Mouse (Mus musculus): ENCODE data around the gene Lyve1.
A peak's percentile ranks its signal among the peaks of the same experiment; 100 is the strongest.

The Lyve1 gene

GRCm38 (mm10) chr7:110853611-110854010 lies 9.4 kb downstream of the Lyve1 start:
- DNase-seq (ENCODE audit: low spot score in 2 of 2), result no peak

- DNase-seq (ENCODE audit: low spot score in 2 of 2), result no peak
Measured at GRCm38 (mm10) chr7:110851541-110852203, 11.4 kb downstream of the Lyve1 start.

GRCm38 (mm10) chr7:110848371-110848770 lies 14.7 kb downstream of the Lyve1 start:
- no peak for DNase-seq (ENCODE audit: low spot score in 2 of 2)

DNA sequence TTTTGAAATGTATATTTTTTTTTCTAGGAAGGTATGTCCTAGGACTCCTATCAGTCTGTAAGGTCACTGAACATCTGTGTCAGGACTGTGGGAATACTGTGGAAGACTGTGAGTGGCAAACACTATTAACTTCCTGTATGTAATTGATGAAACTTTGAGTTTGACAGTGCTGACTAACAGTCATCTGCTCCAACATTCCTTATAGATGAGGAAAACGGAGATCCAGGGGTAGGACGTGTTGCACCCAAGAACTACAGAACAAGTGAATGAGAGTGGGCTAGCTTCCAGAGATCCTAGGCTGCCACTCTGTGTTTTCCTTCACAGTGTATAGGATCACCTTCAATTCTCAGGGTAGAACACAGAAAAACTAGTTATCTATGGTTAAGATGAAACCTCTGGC lies 15.7 kb downstream of the Lyve1 start:
- no peak for DNase-seq (ENCODE audit: low spot score in 2 of 2)

DNA sequence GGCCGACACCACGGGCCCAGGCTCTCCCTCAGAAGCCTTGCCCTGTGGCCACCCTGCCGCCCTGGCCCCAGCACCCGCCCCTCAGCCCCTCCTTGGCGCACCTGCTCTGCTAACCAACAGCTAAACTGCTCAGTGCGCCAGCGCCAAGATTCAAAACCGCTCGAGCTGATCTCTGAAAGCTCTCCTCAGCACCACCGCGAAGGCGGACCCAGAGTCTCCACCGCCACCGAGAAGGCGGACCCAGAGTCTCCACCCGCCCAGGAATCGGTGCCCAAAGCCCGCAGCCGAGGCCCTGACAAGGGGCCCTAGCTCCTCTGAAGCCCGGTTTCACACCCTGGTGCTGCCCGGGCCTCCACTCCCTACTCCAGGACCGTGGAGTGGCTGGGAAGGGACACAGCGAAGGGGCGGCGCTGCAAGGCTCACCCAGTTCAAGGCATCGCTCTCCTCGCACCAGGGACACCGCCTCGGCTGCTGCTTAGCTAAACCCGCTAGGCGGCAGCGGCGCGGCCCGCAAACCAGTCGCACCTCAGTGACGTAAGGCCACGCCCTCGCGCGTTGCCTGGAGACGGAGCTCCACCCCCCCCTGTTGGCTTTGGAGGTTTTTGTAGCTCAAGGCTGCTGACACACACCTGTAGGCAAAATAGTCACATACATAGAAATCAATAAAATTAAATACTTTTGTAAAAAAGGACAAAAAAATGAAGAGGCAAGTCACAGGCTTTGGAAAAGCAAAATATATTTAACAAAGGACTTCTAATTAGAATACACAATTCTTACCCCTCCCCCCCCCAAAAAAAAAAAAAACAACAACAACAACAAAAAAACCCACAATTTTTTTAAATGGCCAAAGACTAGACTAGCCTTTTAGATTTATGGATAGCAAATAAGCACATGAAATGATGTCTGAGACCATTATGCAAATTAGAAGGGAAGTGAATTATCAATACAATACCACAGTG lies 18.8 kb downstream of the Lyve1 start, which contains the start of gene Rnf141:
Gene Rnf141, minus strand, starts transcription at position 542 of the 959 bp plus-strand sequence.
- peak; percentile 83 to 88 for DNase-seq (ENCODE audit: low spot score in 2 of 2)

DNA sequence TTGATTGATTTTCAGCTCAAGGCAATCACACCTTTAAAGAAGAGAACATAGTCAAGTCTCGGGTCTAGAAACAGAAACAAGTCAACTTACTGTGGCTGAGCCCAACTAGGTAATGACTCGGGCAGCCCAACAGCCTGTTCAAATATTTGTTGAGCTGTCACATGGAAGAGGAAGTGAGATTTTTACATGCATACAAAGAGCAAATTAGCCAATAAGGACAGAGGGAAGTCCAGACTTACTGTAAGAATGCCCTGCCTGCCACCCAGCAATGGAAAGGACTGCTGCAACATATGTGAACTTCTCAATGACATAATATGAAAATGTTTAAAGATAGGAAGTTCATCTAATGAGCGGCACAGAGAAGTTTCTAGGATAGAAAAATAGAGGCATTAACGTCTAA lies 22.7 kb downstream of the Lyve1 start:
- DNase-seq (ENCODE audit: low spot score in 2 of 2), result no peak

DNA sequence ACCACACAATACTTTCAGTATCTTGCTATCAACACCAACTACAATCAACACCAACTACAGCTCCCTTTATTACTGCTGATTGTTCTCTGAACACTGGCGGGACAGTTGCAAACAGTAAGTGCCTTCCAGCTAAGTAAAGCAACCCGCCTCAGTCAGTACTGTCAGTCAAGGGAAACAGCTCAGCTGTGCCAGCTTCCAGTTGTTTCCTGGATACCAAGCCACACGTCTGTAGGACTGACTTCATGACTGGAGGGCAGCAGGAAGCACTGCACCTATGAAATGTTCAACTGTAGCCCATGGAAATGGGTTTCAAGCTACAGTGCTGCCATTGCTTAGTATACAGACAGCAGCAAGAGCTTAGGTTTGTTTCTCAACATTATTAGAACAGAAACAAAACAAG lies 28.5 kb downstream of the Lyve1 start:
- DNase-seq (ENCODE audit: low spot score in 2 of 2), result no peak

DNA sequence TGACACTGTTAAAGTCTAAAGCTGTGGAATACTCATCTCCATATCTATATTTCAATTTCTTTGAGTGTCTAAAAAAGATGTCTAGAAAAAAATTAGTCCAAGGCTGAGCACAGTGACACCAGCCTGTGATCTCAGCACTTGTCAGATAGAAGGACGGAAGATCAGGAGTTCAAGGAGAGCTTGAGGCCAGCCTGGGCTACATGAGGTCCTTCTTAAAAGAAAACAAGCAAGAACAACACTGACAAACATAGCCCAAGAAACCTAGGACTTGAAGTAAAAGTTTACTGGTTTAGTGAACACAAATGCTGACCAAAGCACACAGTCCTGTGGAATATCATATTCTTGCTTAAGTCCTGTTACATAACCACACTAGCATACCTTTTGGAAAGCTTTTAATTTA lies 29.0 kb downstream of the Lyve1 start:
- no peak for DNase-seq (ENCODE audit: low spot score in 2 of 2)

DNA sequence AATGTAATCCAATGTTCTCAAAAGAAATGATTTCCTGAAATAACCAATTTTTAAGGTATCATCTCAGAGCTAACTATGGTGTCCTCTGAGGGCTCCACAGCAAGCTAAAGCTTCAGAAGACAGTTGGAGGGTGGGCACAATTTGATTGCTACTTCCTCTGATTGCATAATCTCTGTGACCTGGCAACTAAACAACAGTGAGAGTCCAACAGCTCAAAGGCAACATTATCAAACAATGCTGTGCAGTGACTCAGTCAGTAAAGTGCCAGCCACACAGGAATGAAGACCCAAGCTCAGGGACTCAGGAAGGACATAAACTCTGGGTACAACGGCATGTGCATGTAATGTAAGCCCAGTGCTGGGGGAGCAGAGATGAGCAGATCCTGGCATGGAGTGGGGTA lies 30.0 kb downstream of the Lyve1 start:
- no peak for DNase-seq (ENCODE audit: low spot score in 2 of 2)

DNA sequence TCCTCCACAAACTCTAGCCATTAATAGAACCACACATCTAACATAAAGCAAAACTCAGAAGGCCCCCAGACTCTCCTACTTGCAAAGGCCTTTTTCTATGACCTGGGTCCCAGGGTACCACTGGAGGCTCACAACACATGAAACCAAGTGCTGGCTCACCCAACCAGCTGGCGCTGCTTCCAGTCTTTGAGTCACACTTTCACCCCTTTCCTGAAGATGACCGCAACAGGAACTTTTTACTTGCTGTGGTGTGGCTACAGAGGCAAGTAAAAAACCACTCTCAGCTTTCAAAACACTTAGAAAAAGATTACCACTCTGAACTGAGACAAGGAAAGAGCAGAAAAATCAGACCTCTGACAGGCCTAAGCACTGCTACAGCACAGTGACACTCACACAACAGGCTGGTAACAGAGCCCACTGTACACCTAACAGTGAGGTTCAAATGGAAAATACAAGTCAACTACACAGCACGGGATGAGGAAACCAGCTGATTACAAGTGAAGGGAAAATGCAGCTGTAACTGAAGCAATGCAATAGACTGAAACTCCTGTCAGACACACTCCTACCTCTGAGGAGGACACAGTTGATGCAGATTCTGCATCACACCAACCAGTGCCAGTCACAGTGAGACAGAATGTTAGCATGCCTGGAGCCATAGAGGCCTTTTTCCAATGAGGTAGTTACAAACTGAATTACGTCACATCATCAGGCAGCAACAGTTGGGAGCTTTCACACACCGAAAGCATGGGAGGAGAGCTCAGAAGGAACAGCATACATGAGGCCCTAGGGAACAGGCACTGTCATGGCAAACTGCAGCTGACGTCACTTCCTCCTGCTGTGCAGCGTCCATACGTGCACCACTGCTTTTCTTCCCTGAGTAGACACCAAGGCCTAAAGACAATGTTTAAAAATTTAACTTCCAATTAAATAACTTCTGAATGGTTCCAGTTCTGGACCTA lies 38.8 kb downstream of the Lyve1 start:
- DNase-seq (ENCODE audit: low spot score in 2 of 2), result no peak

GRCm38 (mm10) chr7:110823593-110823992 lies 39.4 kb downstream of the Lyve1 start:
- DNase-seq (ENCODE audit: low spot score in 2 of 2), result no peak

DNA sequence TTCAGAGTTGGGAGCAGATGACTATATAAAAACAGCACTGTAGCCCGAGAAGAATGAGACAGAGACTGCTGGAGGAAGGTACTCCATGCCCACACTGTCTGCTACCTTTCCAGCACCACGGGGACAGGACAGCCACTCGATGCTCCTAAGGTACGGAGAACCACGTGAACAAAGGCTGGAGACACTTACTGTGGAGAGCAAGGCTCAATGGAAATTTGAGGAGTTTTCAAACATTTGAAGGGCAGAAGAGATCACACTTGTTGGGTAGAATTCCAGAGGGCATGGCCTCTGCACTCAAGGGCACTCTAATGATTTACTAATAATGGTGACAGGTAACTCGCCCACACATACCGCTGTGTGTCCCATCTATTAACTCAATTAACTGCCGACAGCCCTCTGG lies 40.0 kb downstream of the Lyve1 start:
- no peak for DNase-seq (ENCODE audit: low spot score in 2 of 2)

GRCm38 (mm10) chr7:110822055-110822454 lies 41.0 kb downstream of the Lyve1 start:
- no peak for DNase-seq (ENCODE audit: low spot score in 2 of 2)

DNA sequence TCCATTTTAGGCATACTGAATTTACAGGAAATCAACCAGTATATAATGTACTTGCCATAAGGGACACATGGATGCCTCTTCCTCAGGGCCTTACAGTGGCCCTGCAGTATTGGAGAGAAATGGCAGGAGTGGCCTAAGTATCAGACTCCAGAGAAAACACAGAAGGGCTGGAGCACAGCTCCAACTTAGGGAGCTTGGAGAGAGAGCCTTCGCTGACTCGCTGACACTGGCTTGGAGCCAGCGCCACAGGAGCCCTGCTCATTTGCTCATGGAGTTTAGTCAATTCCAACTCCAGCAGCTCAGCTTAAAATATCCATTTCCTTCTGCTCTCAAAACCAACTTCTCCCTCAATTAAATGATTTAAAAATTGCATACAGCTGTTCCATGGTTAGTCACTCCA lies 41.4 kb downstream of the Lyve1 start:
- no peak for DNase-seq (ENCODE audit: low spot score in 2 of 2)

DNA sequence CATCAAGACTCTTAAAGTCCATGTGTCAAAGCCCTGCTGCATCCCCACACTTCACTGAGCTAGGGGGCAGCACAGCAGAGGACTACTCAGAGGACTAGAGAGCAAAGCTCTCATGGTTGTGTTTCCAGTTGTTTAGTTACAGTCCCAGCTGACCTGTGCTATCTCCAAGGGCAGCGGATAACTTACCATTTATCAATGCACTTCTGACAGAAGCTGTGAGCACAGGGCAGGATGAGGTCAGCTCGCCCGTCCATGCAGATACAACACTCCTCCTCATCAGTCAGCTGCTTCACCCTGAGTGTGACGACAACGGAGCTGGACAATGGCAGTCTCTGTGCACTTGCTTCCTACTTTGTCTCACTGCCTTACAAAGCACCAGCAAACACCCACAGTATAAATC lies 42.0 kb downstream of the Lyve1 start:
- no peak for DNase-seq (ENCODE audit: low spot score in 2 of 2)

DNA sequence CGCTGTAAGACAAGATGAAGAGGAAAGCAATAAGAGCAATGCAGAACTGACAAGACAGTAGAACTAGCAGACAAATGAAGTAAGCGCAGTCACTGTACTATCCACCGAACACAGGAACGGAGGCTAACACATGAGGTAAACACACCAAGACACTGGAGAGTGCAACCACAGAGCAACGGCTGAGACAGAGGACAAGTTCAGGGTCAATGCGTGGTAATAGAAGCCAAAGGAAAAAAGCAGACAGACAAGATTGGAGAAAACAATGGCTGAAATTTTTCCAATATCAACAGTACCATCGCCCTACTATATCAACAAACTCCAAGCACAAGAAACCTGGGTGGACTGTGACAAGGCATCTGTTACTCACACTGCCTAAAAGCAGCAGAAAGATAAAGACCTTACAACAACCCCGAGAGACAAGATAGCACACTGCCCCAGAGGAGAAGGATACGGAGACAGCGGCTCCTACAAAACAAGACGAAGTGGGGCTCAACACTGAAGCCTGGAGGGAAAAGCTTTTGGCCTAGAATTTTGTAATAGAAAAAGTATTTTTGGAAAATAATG lies 44.2 kb downstream of the Lyve1 start:
- DNase-seq (ENCODE audit: low spot score in 2 of 2), result no peak

- no peak for DNase-seq (ENCODE audit: low spot score in 2 of 2)
Measured at GRCm38 (mm10) chr7:110818206-110818605, 44.8 kb downstream of the Lyve1 start.

GRCm38 (mm10) chr7:110816037-110816436 lies 47.0 kb downstream of the Lyve1 start:
- peak in 1 of 2 experiments; percentile 46 for DNase-seq (ENCODE audit: low spot score in 2 of 2)

DNA sequence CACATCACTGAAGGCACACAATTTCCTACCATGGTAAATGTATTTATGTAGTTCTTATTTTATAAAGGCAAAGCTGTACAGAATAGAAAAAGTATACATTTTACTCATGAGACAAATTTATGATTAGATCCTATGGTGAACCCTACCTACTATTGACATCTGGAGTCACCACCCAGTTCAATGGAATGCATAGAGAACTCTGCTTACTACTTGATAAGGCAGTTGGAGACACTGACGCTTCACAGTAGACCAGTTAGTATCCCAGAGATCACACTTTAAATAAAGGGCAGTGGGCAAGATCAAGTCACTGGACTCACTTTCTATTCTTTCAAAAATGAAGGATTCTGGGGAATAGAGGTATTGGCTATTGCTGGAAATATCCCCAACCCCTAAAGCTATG lies 49.1 kb downstream of the Lyve1 start:
- DNase-seq (ENCODE audit: low spot score in 2 of 2), result no peak

DNA sequence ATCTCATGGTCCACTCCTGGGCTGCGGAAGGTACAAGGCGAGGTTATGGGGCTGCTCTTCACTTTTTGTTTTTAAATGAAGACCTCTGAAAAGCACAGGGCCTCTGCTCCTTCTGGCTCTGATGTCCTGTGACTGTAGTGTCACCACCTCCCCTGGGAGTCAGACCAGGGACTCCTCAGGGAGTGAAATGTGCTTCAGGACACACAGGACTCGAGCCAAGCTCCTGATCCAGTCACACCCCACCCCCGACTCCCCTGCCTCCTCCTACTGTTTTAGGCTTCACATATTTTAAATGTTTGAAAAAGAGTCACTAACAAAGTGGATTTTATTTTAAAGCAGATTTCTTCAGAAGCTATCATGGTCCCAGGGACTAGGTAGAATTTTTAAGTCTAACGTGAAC lies 51.5 kb downstream of the Lyve1 start:
- no peak for DNase-seq (ENCODE audit: low spot score in 2 of 2)

GRCm38 (mm10) chr7:110810995-110811394 lies 52.0 kb downstream of the Lyve1 start:
- no peak for DNase-seq (ENCODE audit: low spot score in 2 of 2)

Data from frontal cortex, postnatal 25 days (tissue).